Mouse (Mus musculus): Measurements from ENCODE around the gene Hectd4.
"Not testable (repeated sequence)": the region's sequence is repeated elsewhere in the genome, so short reads cannot be mapped to it uniquely, and the experiment has no call there.

Gene Hectd4

GRCm38 (mm10) chr5:121292309-121293165 is 72.5 kb downstream of the Hectd4 start:
- DNase-seq: no peak

- no peak for DNase-seq
Observed at GRCm38 (mm10) chr5:121305009-121305408, 85.0 kb downstream of the Hectd4 start.

GRCm38 (mm10) chr5:121307620-121308019 is 87.6 kb downstream of the Hectd4 start:
- peak; percentile 35 for DNase-seq

- no peak for DNase-seq
Observed at GRCm38 (mm10) chr5:121311576-121311975, 91.6 kb downstream of the Hectd4 start.

GRCm38 (mm10) chr5:121313764-121314474 is 93.9 kb downstream of the Hectd4 start:
- no peak for DNase-seq

GRCm38 (mm10) chr5:121326079-121326805 is 106.2 kb downstream of the Hectd4 start:
- DNase-seq: no peak

- peak; percentile 68 for DNase-seq
Observed at GRCm38 (mm10) chr5:121329333-121330058, 109.5 kb downstream of the Hectd4 start.

GRCm38 (mm10) chr5:121330154-121330816 is 110.3 kb downstream of the Hectd4 start:
- DNase-seq: not testable (repeated sequence)

GRCm38 (mm10) chr5:121331731-121332130 is 111.7 kb downstream of the Hectd4 start:
- DNase-seq: no peak

- DNase-seq: no peak
Observed at GRCm38 (mm10) chr5:121333976-121334375, 114.0 kb downstream of the Hectd4 start.

GRCm38 (mm10) chr5:121334454-121334853 is 114.4 kb downstream of the Hectd4 start:
- DNase-seq: no peak

GRCm38 (mm10) chr5:121335426-121335825 is 115.4 kb downstream of the Hectd4 start:
- no peak for DNase-seq

- DNase-seq: no peak
Observed at GRCm38 (mm10) chr5:121336009-121336408, 116.0 kb downstream of the Hectd4 start.

GRCm38 (mm10) chr5:121336776-121337175 is 116.8 kb downstream of the Hectd4 start:
- DNase-seq: no peak

- DNase-seq: no peak
Observed at GRCm38 (mm10) chr5:121339507-121340230, 119.7 kb downstream of the Hectd4 start.

GRCm38 (mm10) chr5:121340965-121341473 is 121.0 kb downstream of the Hectd4 start:
- no peak for DNase-seq

- no peak for DNase-seq
Observed at GRCm38 (mm10) chr5:121342490-121342889, 122.5 kb downstream of the Hectd4 start.

GRCm38 (mm10) chr5:121343997-121344396 is 124.0 kb downstream of the Hectd4 start:
- DNase-seq: no peak

GRCm38 (mm10) chr5:121359229-121359628 is 139.2 kb downstream of the Hectd4 start:
- no peak for DNase-seq

- DNase-seq: no peak
Observed at GRCm38 (mm10) chr5:121361696-121362095, 141.7 kb downstream of the Hectd4 start.

- no peak for DNase-seq
Observed at GRCm38 (mm10) chr5:121363441-121363840, 143.4 kb downstream of the Hectd4 start.
